In the genomic region with DNA sequence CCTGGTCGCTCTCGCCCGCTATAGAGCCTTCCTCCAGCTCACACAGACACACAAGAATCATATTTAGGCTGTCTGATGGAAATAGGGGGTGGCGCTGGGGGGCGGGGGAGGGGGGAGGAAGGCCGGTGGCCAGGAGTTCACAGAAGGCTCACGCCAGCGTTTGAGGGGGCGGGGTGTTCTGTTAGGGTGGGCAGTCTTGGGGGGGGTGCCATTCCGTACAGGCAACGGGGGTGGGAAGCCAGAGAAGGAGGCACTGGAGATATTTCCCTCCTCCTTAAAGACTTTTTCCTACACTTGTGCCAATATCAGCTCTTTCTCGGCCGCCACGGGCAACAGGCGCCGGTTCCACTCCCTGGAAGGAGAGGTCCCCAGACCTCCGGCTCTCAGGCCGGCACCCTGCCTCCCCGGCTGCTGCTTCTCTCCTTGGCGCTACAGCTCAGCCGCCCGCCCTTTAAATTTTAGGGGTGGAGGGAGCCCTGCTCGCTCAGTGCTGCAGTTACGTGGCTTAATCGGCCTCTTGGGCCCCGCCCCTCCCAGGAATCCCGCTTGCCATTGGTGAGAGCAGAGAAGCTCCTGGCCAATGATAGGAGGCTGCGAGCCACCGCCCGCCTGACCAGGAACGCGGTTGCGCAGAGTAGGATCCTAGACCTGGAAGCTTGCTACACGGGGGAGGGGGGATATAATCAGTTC, we compare ENCODE assay signal across 7 mouse cellular contexts. TPM values are rescaled to one million over a fixed set of nuclear protein-coding genes. Genes with fewer than 3 reads are reported as not detected.
DNase-seq lines count a peak whose midpoint lies in the region; ATAC-seq and TF ChIP-seq lines count a peak whose summit lies in the region.

No protein-coding gene starts in this region.

- peak overlapping the region; percentile 85 for H3K27ac ChIP-seq in intestine, embryonic 16.5 days (ENCODE audit: low read length)
- peak overlapping the region; percentile 54 for H3K27ac ChIP-seq in midbrain, embryonic 12.5 days (replicated peaks)
- 0 out of 2 replicates have a peak overlapping the region, but pooled peaks have one; percentile 4 for H3K27ac ChIP-seq in small intestine, adult 2 months (ENCODE audit: insufficient read depth, low read depth, low read length)

- peak; percentile 95 for ATAC-seq in intestine, embryonic 16.5 days
- peak; percentile 99 for ATAC-seq in midbrain, embryonic 12.5 days (ENCODE audit: low FRiP score, low read depth)

- peak overlapping the region; percentile 72 for H3K9ac ChIP-seq in intestine, embryonic 16.5 days (ENCODE audit: low read depth, low read length)
- H3K9ac ChIP-seq in midbrain, embryonic 12.5 days (replicated peaks), result peak overlapping the region; percentile 73

- no peaks in the 10 kb centered on the region for H3K36me3 ChIP-seq in intestine, embryonic 16.5 days (ENCODE audit: control insufficient read depth, insufficient read depth, low read length)
- H3K36me3 ChIP-seq in midbrain, embryonic 12.5 days, result no peaks in the 10 kb centered on the region
- H3K36me3 ChIP-seq in small intestine, adult 2 months (ENCODE audit: control insufficient read depth, insufficient read depth, low read length), result no peaks in the 10 kb centered on the region

- TF ChIP-seq CTCF in small intestine, adult 2 months (IDR thresholded peaks at IDR 0.05; ENCODE audit: extremely low read depth, insufficient read length, insufficient replicate concordance, low read depth, low read length), result no peak

- DNase-seq in adrenal gland, adult 8-10 months, result peak; percentile 97
- peak; percentile 95 for DNase-seq in embryo, embryonic 9.5 days (ENCODE audit: extremely low spot score)
- DNase-seq in gastrocnemius, postnatal 4 days (ENCODE audit: low spot score in 2 of 2), result peak; percentile 86 to 97
- peak; percentile 98 for DNase-seq in left cerebral cortex, postnatal 4 days

- H3K4me2 ChIP-seq in intestine, embryonic 16.5 days (ENCODE audit: low read depth, low read length), result peak overlapping the region; percentile 84
- peak overlapping the region; percentile 96 for H3K4me2 ChIP-seq in midbrain, embryonic 12.5 days (replicated peaks)

- H3K27me3 ChIP-seq in intestine, embryonic 16.5 days (replicated peaks; ENCODE audit: control insufficient read depth, insufficient read depth, low read length), result no peaks in the 10 kb centered on the region
- H3K27me3 ChIP-seq in midbrain, embryonic 12.5 days, result peaks cover 48% of the 10 kb centered on the region
- 0 out of 2 replicates have a peak, but pooled peaks cover 7% of the 10 kb centered on the region for H3K27me3 ChIP-seq in small intestine, adult 2 months (ENCODE audit: control insufficient read depth, insufficient read depth, low read length)

- H3K4me3 ChIP-seq in intestine, embryonic 16.5 days (ENCODE audit: low read length), result peak overlapping the region; percentile 55
- peak overlapping the region; percentile 59 for H3K4me3 ChIP-seq in midbrain, embryonic 12.5 days
- peak overlapping the region; percentile 71 for H3K4me3 ChIP-seq in small intestine, adult 2 months (ENCODE audit: low read depth, low read length)

- peak; percentile 47; the same call in 1 of the 2 replicates for TF ChIP-seq POLR2A in small intestine, adult 2 months (IDR thresholded peaks at IDR 0.05; ENCODE audit: low read depth, low read length)

- H3K4me1 ChIP-seq in intestine, embryonic 16.5 days (ENCODE audit: control insufficient read depth, insufficient read depth, low read length), result peaks cover 31% of the 10 kb centered on the region
- peaks cover 16% of the 10 kb centered on the region for H3K4me1 ChIP-seq in midbrain, embryonic 12.5 days
- H3K4me1 ChIP-seq in small intestine, adult 2 months (ENCODE audit: control insufficient read depth, insufficient read depth, insufficient read length, low read length), result peaks cover 10% of the 10 kb centered on the region

- no peaks in the 10 kb centered on the region for H3K9me3 ChIP-seq in intestine, embryonic 16.5 days (ENCODE audit: control insufficient read depth, low read length)
- H3K9me3 ChIP-seq in midbrain, embryonic 12.5 days, result no peaks in the 10 kb centered on the region

- intact Hi-C loops in left cerebral cortex, postnatal 4 days (cut with DNase I), result loop anchor here (2.0 kb wide), 1 partner anchor 49 kb away; no protein-coding TSS in a partner anchor

- WGBS in intestine, embryonic 16.5 days, result 1% methylated on average over 34 of the region's 34 CpGs
- 0% methylated on average over 34 of the region's 34 CpGs for WGBS in midbrain, embryonic 12.5 days
- WGBS in small intestine, adult 2 months, result under 1% methylated on average over 33 of the region's 34 CpGs

RNA-seq across cellular contexts. Expression of a gene that starts 16.2 kb away (rescaled TPM):
- total RNA-seq in adrenal gland, adult 8-10 months (2022), result 10 to 100 TPM in 2 of 4 experiments, 1 to 10 TPM in 2; 5.2 to 22.4 (median 9.8) TPM
- total RNA-seq in gastrocnemius, postnatal 4 days (2021), result 10 to 100 TPM; 44.8 to 59.4 TPM
- 16.6 and 17.6 TPM in 2 replicates for polyA plus RNA-seq in intestine, embryonic 16.5 days (2015; fragmentation: Nextera tagmentation; extraction: Ambion mirVana)
- total RNA-seq in left cerebral cortex, postnatal 4 days (2021), result 10 to 100 TPM; 10.3 to 12.4 TPM
- 2.5 TPM in 2 replicates for polyA plus RNA-seq in midbrain, embryonic 12.5 days (2016; fragmentation: Nextera tagmentation; extraction: Ambion mirVana)
- polyA plus RNA-seq in small intestine, adult 2 months (2012; rRNA removed), result 22.5 and 25.4 TPM in 2 replicates

RNA-seq across cellular contexts. Expression of a gene that starts 32.4 kb away (rescaled TPM):
- 10 to 100 TPM; 47.7 to 87.4 (median 66.3) TPM for total RNA-seq in adrenal gland, adult 8-10 months (2022)
- total RNA-seq in gastrocnemius, postnatal 4 days (2021), result 100 to 1,000 TPM in 1 of 2 experiments, 10 to 100 TPM in 1; 96.0 to 121 TPM
- 46.4 and 66.7 TPM in 2 replicates for polyA plus RNA-seq in intestine, embryonic 16.5 days (2015; fragmentation: Nextera tagmentation; extraction: Ambion mirVana)
- 100 to 1,000 TPM; 134 to 158 TPM for total RNA-seq in left cerebral cortex, postnatal 4 days (2021)
- polyA plus RNA-seq in midbrain, embryonic 12.5 days (2016; fragmentation: Nextera tagmentation; extraction: Ambion mirVana), result 24.5 and 26.1 TPM in 2 replicates
- polyA plus RNA-seq in small intestine, adult 2 months (2012; rRNA removed), result 165 and 295 TPM in 2 replicates

Comparison
In these comparisons a context has a peak if more than half of its experiments do, and no peak if none do; other contexts are left out.
1. Peak in every context shown above with its lines: DNase-seq, ATAC-seq, H3K4me3 ChIP-seq and H3K27ac ChIP-seq.
2. H3K27ac ChIP-seq: peak in every context shown above with its lines; median percentile 85 in intestine, embryonic 16.5 days; 54 in midbrain, embryonic 12.5 days; 4 in small intestine, adult 2 months.